Mouse (Mus musculus) bone marrow macrophage, adult 2 months (primary cell): ENCODE results near the gene Psmb1.

Experiments
- CTCF ChIP-seq: IDR thresholded peaks from 2 replicates; pipeline ENCODE4 v1.5.1; 2012; ENCODE audit warnings: low read depth, mild to moderate bottlenecking, low read length, moderate library complexity
- POLR2A ChIP-seq: IDR thresholded peaks from 2 replicates; pipeline ENCODE4 v1.6.1; 2012; ENCODE audit warnings: mild to moderate bottlenecking, low read depth, low read length, borderline replicate concordance

- TF ChIP-seq CTCF (no peak), POLR2A (no peak)
Observed at GRCm38 (mm10) chr17:15455203-15455602, 44.3 kb downstream of the Psmb1 start.
